In genomic region chr1:52506211-52506610, GRCm38 (mm10) we compare ENCODE assay signal across 26 mouse cellular contexts.
"Had no signal": no experiment of that assay in that cellular context is flagged by ENCODE, and none has a peak within 500 bp of the region (broad histone marks: within the 10 kb centered on the region; RNA-seq: fewer than 3 reads in every experiment).

No protein-coding gene starts in this region.

- H3K9ac ChIP-seq: heart, embryonic 13.5 days; heart, embryonic 15.5 days; hindbrain, embryonic 13.5 days; hindbrain, embryonic 15.5 days; kidney, embryonic 15.5 days; limb, embryonic 13.5 days; limb, embryonic 15.5 days; liver, embryonic 12.5 days had no signal

- ATAC-seq: hindbrain, postnatal 0 days; intestine, embryonic 16.5 days; liver, embryonic 12.5 days had no signal

- DNase-seq: gastrocnemius, postnatal 14 days; gastrocnemius, postnatal 36 days; heart, adult 11 months; heart, adult 2 months; heart, postnatal 14 days; heart, postnatal 36 days; kidney, adult 11 months; kidney, adult 2 months; kidney, adult 9 months; kidney, postnatal 14 days; kidney, postnatal 36 days; layer of hippocampus, adult 9-11 months; layer of hippocampus, postnatal 36 days; left cerebral cortex, postnatal 4 days had no signal

- H3K9me3 ChIP-seq: heart, embryonic 13.5 days; heart, embryonic 15.5 days; hindbrain, embryonic 13.5 days; hindbrain, embryonic 15.5 days; kidney, embryonic 15.5 days; limb, embryonic 13.5 days; limb, embryonic 15.5 days; liver, embryonic 12.5 days had no signal

- H3K4me1 ChIP-seq: hindbrain, embryonic 13.5 days; hindbrain, embryonic 15.5 days had no signal

- H3K27me3 ChIP-seq: heart, embryonic 13.5 days; heart, embryonic 15.5 days; hindbrain, embryonic 13.5 days; kidney, embryonic 15.5 days; limb, embryonic 13.5 days; limb, embryonic 15.5 days; liver, embryonic 12.5 days had no signal

- H3K27ac ChIP-seq: heart, adult 2 months; heart, embryonic 13.5 days; heart, embryonic 15.5 days; hindbrain, embryonic 13.5 days; hindbrain, embryonic 15.5 days; hindbrain, postnatal 0 days; kidney, embryonic 15.5 days; kidney, postnatal 0 days; limb, embryonic 13.5 days; limb, embryonic 15.5 days; liver, embryonic 12.5 days had no signal

- H3K36me3 ChIP-seq: heart, embryonic 13.5 days; heart, embryonic 15.5 days; hindbrain, embryonic 13.5 days; hindbrain, embryonic 15.5 days; kidney, embryonic 15.5 days; limb, embryonic 13.5 days; limb, embryonic 15.5 days; liver, embryonic 12.5 days had no signal

- H3K4me3 ChIP-seq: heart, adult 2 months; heart, embryonic 13.5 days; heart, embryonic 15.5 days; hindbrain, embryonic 13.5 days; hindbrain, embryonic 15.5 days; kidney, embryonic 15.5 days; limb, embryonic 13.5 days; limb, embryonic 15.5 days; liver, embryonic 12.5 days had no signal

- H3K4me2 ChIP-seq: heart, embryonic 11.5 days; heart, embryonic 13.5 days; heart, embryonic 15.5 days; hindbrain, embryonic 13.5 days; hindbrain, embryonic 15.5 days; kidney, embryonic 15.5 days; limb, embryonic 13.5 days; limb, embryonic 15.5 days; liver, embryonic 12.5 days had no signal
